Mouse (Mus musculus): Measurements from ENCODE around the gene Txnl4b. TPM values are rescaled to one million over a fixed set of nuclear protein-coding genes. Genes with fewer than 3 reads are reported as not detected.

Txnl4b gene
- total RNA-seq, 2 experiments from 2014 or later: 7.7 to 9.2 TPM

DNA sequence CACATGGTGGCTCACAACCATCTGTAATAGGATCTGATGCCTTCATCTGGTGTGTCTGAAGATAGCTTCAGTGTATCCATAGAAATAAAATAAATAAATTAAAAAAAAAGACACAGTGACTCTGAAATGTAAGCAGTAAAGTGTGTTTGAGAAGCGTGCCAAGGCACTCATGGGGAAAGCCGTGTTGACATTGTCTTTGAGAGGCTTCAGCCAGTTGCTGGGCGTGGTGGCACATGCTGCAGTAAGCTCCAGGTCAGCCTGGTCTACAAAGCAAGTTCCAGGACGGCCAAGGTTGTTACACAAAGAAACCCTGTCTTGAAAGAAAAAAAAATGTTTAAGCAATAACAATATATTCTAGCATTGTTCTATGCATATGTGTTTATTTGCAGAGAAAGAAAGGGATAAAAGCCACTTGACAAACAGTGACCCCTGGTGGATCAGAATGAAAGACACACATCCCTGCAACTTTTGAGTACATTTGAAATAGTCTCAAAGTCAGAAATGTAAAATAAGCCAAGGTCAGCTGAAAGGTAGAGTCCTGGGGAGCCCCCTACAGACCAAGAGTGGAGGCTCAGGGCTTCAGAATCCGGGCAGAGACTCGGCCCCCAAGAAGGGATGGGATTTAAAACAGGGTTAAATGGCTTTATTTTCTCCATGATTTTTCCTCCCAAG is 27.6 kb downstream of the Txnl4b start:
- DNase-seq (ENCODE audit: low spot score in 2 of 2): no peak

DNA sequence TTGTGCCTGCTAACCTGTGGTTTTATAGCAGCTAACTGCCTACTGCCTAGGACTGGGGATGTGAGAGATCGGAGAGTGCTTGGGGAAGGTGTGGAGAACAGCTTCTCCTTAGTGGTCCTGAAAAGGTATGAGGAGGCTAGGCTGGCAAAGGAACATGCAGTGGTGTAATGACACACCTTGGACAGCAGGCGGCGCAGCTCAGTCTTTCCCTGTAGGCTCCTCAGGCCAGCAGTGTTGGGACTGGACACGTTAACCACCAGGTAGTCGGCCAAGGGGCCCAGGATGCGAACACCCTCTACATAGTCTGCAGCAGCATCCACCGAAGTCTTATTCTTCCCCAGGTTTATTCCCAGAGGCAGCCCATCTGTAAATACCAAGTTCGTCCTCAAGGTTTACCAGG is 30.2 kb downstream of the Txnl4b start:
- DNase-seq (ENCODE audit: low spot score in 2 of 2): peak in 1 of 2 experiments; percentile 44

- no peak for DNase-seq (ENCODE audit: low spot score in 2 of 2)
Observed at GRCm38 (mm10) chr8:109606725-109607124, 41.0 kb downstream of the Txnl4b start.

GRCm38 (mm10) chr8:109607650-109608049 is 42.0 kb downstream of the Txnl4b start:
- no peak for DNase-seq (ENCODE audit: low spot score in 2 of 2)

DNA sequence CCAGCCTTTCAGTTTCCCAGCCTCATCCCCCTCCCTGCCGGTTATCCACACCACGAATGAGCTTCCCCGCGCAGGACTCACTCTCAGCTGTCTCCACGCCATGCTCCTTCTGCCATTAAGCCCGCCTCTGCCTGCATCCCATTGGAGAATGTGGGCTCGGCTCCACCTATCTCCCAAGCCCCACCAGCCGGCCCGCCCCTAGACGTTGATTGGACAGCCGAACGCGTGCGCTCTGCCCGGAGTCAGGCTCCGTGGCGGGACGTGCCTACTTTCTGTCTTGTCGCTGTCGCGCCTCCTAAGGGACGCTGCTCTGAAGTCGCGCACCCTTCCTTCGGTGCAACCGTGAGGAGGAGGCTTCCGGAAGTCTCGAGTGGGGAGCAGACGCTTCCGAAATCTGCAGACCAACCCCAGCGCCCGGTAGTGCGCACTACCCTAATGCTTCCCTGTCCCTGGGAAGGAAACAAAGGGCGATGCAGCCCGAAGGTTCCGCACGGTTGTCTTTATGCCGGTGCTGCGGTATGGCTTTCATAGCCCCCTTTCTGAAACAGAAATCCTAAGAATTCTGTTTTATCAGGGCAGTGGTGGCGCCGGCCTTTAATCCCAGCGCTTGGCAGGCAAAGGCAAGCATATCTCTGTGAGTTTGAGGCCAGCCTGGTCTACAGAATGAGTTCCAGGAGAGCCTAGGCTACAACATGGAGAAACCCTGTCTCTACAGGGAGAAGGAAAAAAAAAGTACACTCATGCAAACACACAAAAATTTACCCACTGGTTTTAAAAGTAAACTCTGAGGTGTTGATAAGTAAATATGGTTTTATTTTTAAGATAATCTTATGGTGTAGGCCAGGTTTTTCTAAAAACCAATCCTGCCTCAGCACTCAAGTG is 42.8 kb downstream of the Txnl4b start, which contains the start of gene Dhodh:
Dhodh (minus strand) TSS at position 403 of the 882 bp plus-strand sequence.
- DNase-seq (ENCODE audit: low spot score in 2 of 2): peak; percentile 83 to 96

- DNase-seq (ENCODE audit: low spot score in 2 of 2): no peak
Observed at GRCm38 (mm10) chr8:109609153-109609502, 43.4 kb downstream of the Txnl4b start.

- DNase-seq (ENCODE audit: low spot score in 2 of 2): no peak
Observed at GRCm38 (mm10) chr8:109614243-109615210, 48.8 kb downstream of the Txnl4b start, which contains the start of gene Pkd1l3. Gene Pkd1l3 (plus strand): TSS chr8:109614517.

DNA sequence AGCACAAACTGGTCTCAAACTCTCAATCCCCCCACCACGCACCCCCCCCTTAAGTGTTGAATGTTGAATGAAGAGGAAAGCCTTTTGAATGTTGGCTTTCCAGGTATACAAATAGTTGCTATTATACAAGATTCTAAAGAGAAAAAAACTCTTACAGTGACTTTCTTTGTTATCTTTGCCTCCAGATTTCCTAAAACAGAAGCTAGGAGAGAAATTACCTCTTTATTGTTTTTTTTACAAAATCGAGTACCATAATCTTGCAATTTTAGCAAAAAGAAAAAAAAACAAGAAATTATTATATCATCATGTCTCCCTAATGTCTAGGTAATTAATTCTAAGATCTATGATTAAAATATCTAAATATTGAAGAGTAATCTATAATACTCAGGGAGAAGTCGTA is 49.9 kb downstream of the Txnl4b start:
- no peak for DNase-seq (ENCODE audit: low spot score in 2 of 2)

Other genes with a start within 250 kb of the Txnl4b start
- not detected for gene Pmfbp1, start 71.9 kb upstream of the Txnl4b start, total RNA-seq (2021)
- 10 to 100 TPM; 19.4 to 22.5 TPM for gene Dhx38, start within 50 bp of the Txnl4b start, total RNA-seq (2021)
- gene Hp, start 13.3 kb downstream of the Txnl4b start, total RNA-seq (2021): 10 to 100 TPM in 1 of 2 experiments, 1 to 10 TPM in 1; 8.1 to 27.6 TPM
- 10 to 100 TPM; 16.3 to 16.8 TPM for gene Dhodh, start 42.8 kb downstream of the Txnl4b start, total RNA-seq (2021)
- not detected for gene Pkd1l3, start 48.6 kb downstream of the Txnl4b start, total RNA-seq (2021)
- 10 to 100 TPM; 51.8 to 56.4 TPM for gene Ist1, start 127.4 kb downstream of the Txnl4b start, total RNA-seq (2021)
- gene Zfp821, start 139.7 kb downstream of the Txnl4b start, total RNA-seq (2021): 10 to 100 TPM; 13.8 to 14.9 TPM
- gene Atxn1l, start 171.8 kb downstream of the Txnl4b start, total RNA-seq (2021): 10 to 100 TPM; 35.7 to 36.7 TPM
- 10 to 100 TPM; 46.7 to 51.7 TPM for gene Ap1g1, start 212.7 kb downstream of the Txnl4b start, total RNA-seq (2021)

Measured in gastrocnemius, postnatal 4 days (tissue).